In the genomic region with DNA sequence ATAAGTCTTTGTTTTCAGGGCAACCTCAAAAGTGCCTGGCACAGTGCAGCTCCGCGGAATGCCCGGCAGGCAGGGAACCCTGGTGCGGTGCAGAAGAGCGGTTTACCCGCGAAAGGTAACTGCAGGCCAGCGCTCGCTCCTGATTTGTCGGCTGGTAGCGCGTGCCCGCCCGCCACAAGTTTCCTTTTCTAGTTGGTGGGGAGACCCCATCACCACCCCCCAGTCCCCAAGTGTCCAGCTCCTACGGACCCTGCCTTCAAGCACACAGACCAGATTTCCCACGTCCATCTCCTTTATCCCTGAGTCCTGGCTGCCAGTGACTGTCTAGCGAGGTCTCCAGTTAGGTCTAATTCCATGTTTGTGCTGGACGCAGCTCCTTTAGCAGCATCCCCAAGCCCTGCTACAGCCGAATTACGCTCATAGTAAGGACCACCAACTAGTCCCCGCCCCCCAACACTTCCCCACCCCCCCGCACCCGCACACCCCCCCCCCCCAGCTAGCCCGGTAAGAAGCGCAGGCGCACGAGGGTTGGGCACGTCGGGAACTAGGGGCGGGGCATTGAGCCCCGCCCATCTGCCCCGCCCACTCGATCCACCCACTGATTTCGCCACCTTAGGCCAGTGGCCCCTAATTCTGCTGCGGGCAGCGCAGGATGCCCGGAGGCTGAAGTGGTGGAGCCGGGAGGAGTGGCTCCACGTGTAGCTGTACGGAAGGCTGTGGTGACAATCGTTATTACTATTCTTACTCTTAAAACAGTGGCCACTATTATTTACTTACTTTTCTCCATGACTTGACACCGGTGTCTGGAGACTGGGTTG, we compare ENCODE assay signal across 8 mouse cellular contexts. TPM values are rescaled to one million over a fixed set of nuclear protein-coding genes. Genes with fewer than 3 reads are reported as not detected.
A peak's percentile ranks its signal among the peaks of the same experiment; 100 is the strongest.
DNase-seq lines count a peak whose midpoint lies in the region; ATAC-seq and TF ChIP-seq lines count a peak whose summit lies in the region.

A gene (minus strand): TSS at position 381 of the 818 bp plus-strand sequence.
A gene (plus strand): TSS at position 601 of the 818 bp plus-strand sequence.

- H3K4me3 ChIP-seq in forebrain, embryonic 12.5 days (replicated peaks), result peak within 1 kb of the TSS; percentile 59
- H3K4me3 ChIP-seq in heart, postnatal 0 days (ENCODE audit: low read depth, low read length), result peak within 1 kb of the TSS; percentile 57
- peak within 1 kb of the TSS; percentile 81 for H3K4me3 ChIP-seq in liver, embryonic 16.5 days (ENCODE audit: low read depth, low read length)
- H3K4me3 ChIP-seq in neural tube, embryonic 12.5 days, result peak within 1 kb of the TSS; percentile 56
- H3K4me3 ChIP-seq in stomach, postnatal 0 days (ENCODE audit: low read depth, low read length), result peak within 1 kb of the TSS; percentile 57

- peaks cover 4% of the 10 kb centered on the region; the same call in 1 of the 2 replicates for H3K4me1 ChIP-seq in forebrain, embryonic 12.5 days
- H3K4me1 ChIP-seq in heart, postnatal 0 days (ENCODE audit: control insufficient read depth, insufficient read depth), result no peaks in the 10 kb centered on the region
- peaks cover 17% of the 10 kb centered on the region for H3K4me1 ChIP-seq in liver, embryonic 16.5 days (ENCODE audit: control insufficient read depth, low read depth, low read length)
- no peaks in the 10 kb centered on the region for H3K4me1 ChIP-seq in neural tube, embryonic 12.5 days
- H3K4me1 ChIP-seq in stomach, postnatal 0 days (replicated peaks; ENCODE audit: control insufficient read depth, insufficient read depth), result peaks cover 4% of the 10 kb centered on the region; the same call in 1 of the 2 replicates

- TF ChIP-seq CTCF in heart, postnatal 0 days (IDR thresholded peaks at IDR 0.05; ENCODE audit: low read depth), result no peak
- no peak for TF ChIP-seq CTCF in stomach, postnatal 0 days (IDR thresholded peaks at IDR 0.05; ENCODE audit: low read depth)

- H3K27me3 ChIP-seq in forebrain, embryonic 12.5 days, result 0 out of 2 replicates have a peak, but pooled peaks cover 3% of the 10 kb centered on the region
- H3K27me3 ChIP-seq in heart, postnatal 0 days (ENCODE audit: control insufficient read depth, insufficient read depth, low read length), result no peaks in the 10 kb centered on the region
- H3K27me3 ChIP-seq in liver, embryonic 16.5 days (ENCODE audit: control insufficient read depth, insufficient read depth, low read depth, low read length), result peaks cover 2% of the 10 kb centered on the region; the same call in 1 of the 2 replicates
- H3K27me3 ChIP-seq in neural tube, embryonic 12.5 days (replicated peaks), result no peaks in the 10 kb centered on the region
- H3K27me3 ChIP-seq in stomach, postnatal 0 days (ENCODE audit: control insufficient read depth, insufficient read depth, low read length), result no peaks in the 10 kb centered on the region

- ATAC-seq in forebrain, embryonic 12.5 days (ENCODE audit: low FRiP score), result peak; percentile 95
- ATAC-seq in heart, postnatal 0 days (ENCODE audit: insufficient read depth, low read depth), result peak; percentile 93
- peak; percentile 97 for ATAC-seq in liver, embryonic 16.5 days (ENCODE audit: low read depth)
- ATAC-seq in neural tube, embryonic 12.5 days (ENCODE audit: low FRiP score, low read depth), result peak; percentile 92
- peak; percentile 93 for ATAC-seq in stomach, postnatal 0 days (ENCODE audit: low FRiP score, low TSS enrichment)

- DNase-seq in CD4-positive, CD25-positive, alpha-beta regulatory T cell, adult 2 months (ENCODE audit: low read depth, low spot score), result peak; percentile 74
- DNase-seq in c-Kit-positive CD71-negative TER-119-negative erythroid progenitor cells, embryonic 14.5 days (ENCODE audit: low read depth), result peak; percentile 60
- DNase-seq in heart, postnatal 0 days (ENCODE audit: low spot score), result peak; percentile 65
- DNase-seq in kidney, postnatal 36 days, result peak; percentile 77 to 88
- peak; percentile 92 for DNase-seq in stomach, postnatal 0 days (ENCODE audit: low spot score)

- peak within 1 kb of the TSS; percentile 62 for H3K9ac ChIP-seq in forebrain, embryonic 12.5 days
- H3K9ac ChIP-seq in heart, postnatal 0 days (replicated peaks; ENCODE audit: low read depth, low read length), result peak within 1 kb of the TSS; percentile 48; the same call in 1 of the 2 replicates
- peak within 1 kb of the TSS; percentile 76 for H3K9ac ChIP-seq in liver, embryonic 16.5 days (ENCODE audit: low read depth, low read length)
- H3K9ac ChIP-seq in neural tube, embryonic 12.5 days, result peak within 1 kb of the TSS; percentile 57
- peak within 1 kb of the TSS; percentile 67 for H3K9ac ChIP-seq in stomach, postnatal 0 days (ENCODE audit: low read length)

- 0% methylated on average over 31 of the region's 42 CpGs for WGBS in forebrain, embryonic 12.5 days
- WGBS in heart, postnatal 0 days, result under 1% methylated on average over 37 of the region's 42 CpGs
- WGBS in liver, embryonic 16.5 days (ENCODE audit: insufficient replicate concordance), result 0% methylated on average over 35 of the region's 42 CpGs
- under 1% methylated on average over 40 of the region's 42 CpGs for WGBS in neural tube, embryonic 12.5 days
- under 1% methylated on average over 39 of the region's 42 CpGs for WGBS in stomach, postnatal 0 days

- peak within 1 kb of the TSS; percentile 81 for H3K4me2 ChIP-seq in forebrain, embryonic 12.5 days
- peak within 1 kb of the TSS; percentile 95 for H3K4me2 ChIP-seq in heart, postnatal 0 days (ENCODE audit: low read depth, low read length)
- peak within 1 kb of the TSS; percentile 95 for H3K4me2 ChIP-seq in liver, embryonic 16.5 days (ENCODE audit: low read depth, low read length)
- peak within 1 kb of the TSS; percentile 81 for H3K4me2 ChIP-seq in neural tube, embryonic 12.5 days (replicated peaks)
- peak within 1 kb of the TSS; percentile 85 for H3K4me2 ChIP-seq in stomach, postnatal 0 days (replicated peaks; ENCODE audit: low read depth)

- no peak for TF ChIP-seq EP300 in heart, postnatal 0 days (IDR thresholded peaks at IDR 0.05; ENCODE audit: low read depth)
- TF ChIP-seq EP300 in stomach, postnatal 0 days (optimal IDR thresholded peaks at IDR 0.05), result no peak

- H3K36me3 ChIP-seq in forebrain, embryonic 12.5 days (replicated peaks), result no peaks in the 10 kb centered on the region
- no peaks in the 10 kb centered on the region for H3K36me3 ChIP-seq in heart, postnatal 0 days (replicated peaks; ENCODE audit: control insufficient read depth, insufficient read depth, low read length)
- no peaks in the 10 kb centered on the region for H3K36me3 ChIP-seq in liver, embryonic 16.5 days (ENCODE audit: control insufficient read depth, insufficient read depth)
- H3K36me3 ChIP-seq in neural tube, embryonic 12.5 days, result no peaks in the 10 kb centered on the region
- no peaks in the 10 kb centered on the region for H3K36me3 ChIP-seq in stomach, postnatal 0 days (ENCODE audit: control insufficient read depth, insufficient read depth, low read length)

- no peaks in the 10 kb centered on the region for H3K9me3 ChIP-seq in forebrain, embryonic 12.5 days
- no peaks in the 10 kb centered on the region for H3K9me3 ChIP-seq in heart, postnatal 0 days (replicated peaks; ENCODE audit: control insufficient read depth, low read length)
- H3K9me3 ChIP-seq in liver, embryonic 16.5 days (replicated peaks; ENCODE audit: control insufficient read depth, low read length), result no peaks in the 10 kb centered on the region
- H3K9me3 ChIP-seq in neural tube, embryonic 12.5 days, result no peaks in the 10 kb centered on the region
- no peaks in the 10 kb centered on the region for H3K9me3 ChIP-seq in stomach, postnatal 0 days (ENCODE audit: control insufficient read depth, low read length)

- peak within 1 kb of the TSS; percentile 54 for H3K27ac ChIP-seq in forebrain, embryonic 12.5 days
- H3K27ac ChIP-seq in heart, postnatal 0 days (ENCODE audit: low read depth), result peak within 1 kb of the TSS; percentile 43
- H3K27ac ChIP-seq in liver, embryonic 16.5 days (ENCODE audit: low read length), result peak within 1 kb of the TSS; percentile 54
- no peak within 1 kb of the TSS for H3K27ac ChIP-seq in neural tube, embryonic 12.5 days
- H3K27ac ChIP-seq in stomach, postnatal 0 days (replicated peaks), result peak within 1 kb of the TSS; percentile 53; the same call in 1 of the 2 replicates

RNA-seq across cellular contexts. Expression of the first gene that starts in this region (rescaled TPM):
- polyA plus RNA-seq in forebrain, embryonic 12.5 days (2016; fragmentation: Nextera tagmentation; extraction: Ambion mirVana), result 0.19 and 0.21 TPM in 2 replicates
- total RNA-seq in heart, postnatal 0 days (2014; rRNA removed; ENCODE audit: low replicate concordance), result not detected in 2 replicates
- not detected in 2 replicates for polyA plus RNA-seq in heart, postnatal 0 days (2015; fragmentation: Nextera tagmentation; extraction: Ambion mirVana)
- polyA plus RNA-seq in liver, embryonic 16.5 days (2015; fragmentation: Nextera tagmentation; extraction: Ambion mirVana), result 0.05 TPM in 1 of 2 replicates, not detected in the other
- 0.08 TPM in 2 replicates for polyA plus RNA-seq in neural tube, embryonic 12.5 days (2016; fragmentation: Nextera tagmentation; extraction: Ambion mirVana)
- polyA plus RNA-seq in stomach, postnatal 0 days (2015; fragmentation: Nextera tagmentation; extraction: Ambion mirVana), result 0.04 TPM in 1 of 2 replicates, not detected in the other

RNA-seq across cellular contexts. Expression of the second gene that starts in this region (rescaled TPM):
- 18.8 and 22.1 TPM in 2 replicates for polyA plus RNA-seq in forebrain, embryonic 12.5 days (2016; fragmentation: Nextera tagmentation; extraction: Ambion mirVana)
- total RNA-seq in heart, postnatal 0 days (2014; rRNA removed; ENCODE audit: low replicate concordance), result 11.3 and 17.5 TPM in 2 replicates
- 11.2 and 12.6 TPM in 2 replicates for polyA plus RNA-seq in heart, postnatal 0 days (2015; fragmentation: Nextera tagmentation; extraction: Ambion mirVana)
- polyA plus RNA-seq in liver, embryonic 16.5 days (2015; fragmentation: Nextera tagmentation; extraction: Ambion mirVana), result 43.0 and 43.1 TPM in 2 replicates
- 23.2 and 27.1 TPM in 2 replicates for polyA plus RNA-seq in neural tube, embryonic 12.5 days (2016; fragmentation: Nextera tagmentation; extraction: Ambion mirVana)
- 28.9 and 30.5 TPM in 2 replicates for polyA plus RNA-seq in stomach, postnatal 0 days (2015; fragmentation: Nextera tagmentation; extraction: Ambion mirVana)
